ENCODE assay signal across 22 mouse cellular contexts in the genomic region with DNA sequence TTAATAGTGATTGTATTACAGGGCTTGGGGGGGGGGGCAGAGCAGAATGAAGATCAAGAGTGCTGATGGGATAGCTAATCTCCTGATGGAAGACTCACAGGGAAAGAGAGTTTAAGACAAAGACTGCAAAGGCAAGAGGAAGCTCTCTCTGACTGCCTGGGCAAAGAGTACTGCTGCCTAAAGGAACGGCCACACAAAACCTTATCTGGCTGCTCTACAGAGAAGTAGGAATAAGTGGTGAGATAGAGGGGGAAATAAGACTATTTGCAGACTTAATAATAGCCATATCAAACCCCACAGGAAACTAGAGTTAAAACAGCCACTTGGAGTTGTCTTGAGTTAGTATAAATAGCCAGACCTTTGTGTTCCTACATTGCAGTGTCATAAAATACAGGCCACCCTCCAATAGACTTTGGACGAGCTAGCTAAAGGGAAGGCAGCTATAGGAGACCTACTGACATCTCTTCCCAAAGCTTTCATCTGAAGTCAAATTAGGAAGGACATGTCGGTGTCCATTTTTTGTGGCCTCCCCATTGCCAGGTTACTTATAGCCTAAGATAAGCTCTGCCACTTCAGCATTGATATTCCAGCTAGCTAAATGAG. TPM values are rescaled to one million over a fixed set of nuclear protein-coding genes. Genes with fewer than 3 reads are reported as not detected.
DNase-seq lines count a peak whose midpoint lies in the region; ATAC-seq and TF ChIP-seq lines count a peak whose summit lies in the region.
"Had no signal": no experiment of that assay in that cellular context is flagged by ENCODE, and none has a peak within 500 bp of the region (broad histone marks: within the 10 kb centered on the region; RNA-seq: fewer than 3 reads in every experiment).

No protein-coding gene starts in this region.

- no peak overlapping the region for H3K4me3 ChIP-seq in heart, embryonic 13.5 days
- no peak overlapping the region for H3K4me3 ChIP-seq in heart, embryonic 11.5 days (ENCODE audit: low read depth, low read length)
- H3K4me3 ChIP-seq in E14TG2a.4 (replicated peaks; ENCODE audit: low read length): peak overlapping the region; percentile 77
- H3K4me3 ChIP-seq in embryonic fibroblast, embryonic 13.5 days (ENCODE audit: insufficient read depth, low read length): no peak overlapping the region
- no peak overlapping the region for H3K4me3 ChIP-seq in stomach, postnatal 0 days (ENCODE audit: low read depth, low read length)
- H3K4me3 ChIP-seq: forebrain, embryonic 15.5 days; hindbrain, embryonic 12.5 days; layer of hippocampus, adult 2 months; limb, embryonic 12.5 days; liver, embryonic 15.5 days; lung, embryonic 15.5 days; midbrain, embryonic 12.5 days had no signal

- no peak for TF ChIP-seq EP300 in stomach, postnatal 0 days (optimal IDR thresholded peaks at IDR 0.05)

- no peak for TF ChIP-seq CTCF in E14TG2a.4 (conservative IDR thresholded peaks at IDR 0.05; ENCODE audit: low read length)
- no peak for TF ChIP-seq CTCF in embryonic fibroblast, embryonic 13.5 days (IDR thresholded peaks at IDR 0.05; ENCODE audit: borderline replicate concordance, insufficient read depth, low read length)
- TF ChIP-seq CTCF in stomach, postnatal 0 days (IDR thresholded peaks at IDR 0.05; ENCODE audit: low read depth): no peak

- TF ChIP-seq POLR2A in embryonic fibroblast, embryonic 13.5 days (IDR thresholded peaks at IDR 0.05; ENCODE audit: low read depth, low read length): no peak

- H3K36me3 ChIP-seq in heart, embryonic 13.5 days: no peaks in the 10 kb centered on the region
- H3K36me3 ChIP-seq in heart, embryonic 11.5 days (ENCODE audit: control insufficient read depth, insufficient read depth, low read length): no peaks in the 10 kb centered on the region
- peaks cover 23% of the 10 kb centered on the region for H3K36me3 ChIP-seq in E14TG2a.4 (ENCODE audit: insufficient read depth, low read length)
- no peaks in the 10 kb centered on the region for H3K36me3 ChIP-seq in stomach, postnatal 0 days (ENCODE audit: control insufficient read depth, insufficient read depth, low read length)
- H3K36me3 ChIP-seq: forebrain, embryonic 15.5 days; hindbrain, embryonic 12.5 days; limb, embryonic 12.5 days; liver, embryonic 15.5 days; lung, embryonic 15.5 days; midbrain, embryonic 12.5 days had no signal

- 39% methylated on average over 3 of the region's 3 CpGs for WGBS in heart, embryonic 13.5 days
- 57% methylated on average over 3 of the region's 3 CpGs for WGBS in heart, embryonic 11.5 days (ENCODE audit: insufficient replicate concordance)
- 85% methylated on average over 3 of the region's 3 CpGs for WGBS in stomach, postnatal 0 days

- no peak overlapping the region for H3K4me2 ChIP-seq in heart, embryonic 13.5 days
- no peak overlapping the region for H3K4me2 ChIP-seq in heart, embryonic 11.5 days
- H3K4me2 ChIP-seq in stomach, postnatal 0 days (replicated peaks; ENCODE audit: low read depth): no peak overlapping the region
- H3K4me2 ChIP-seq: forebrain, embryonic 15.5 days; hindbrain, embryonic 12.5 days; limb, embryonic 12.5 days; lung, embryonic 15.5 days; midbrain, embryonic 12.5 days had no signal

- H3K4me1 ChIP-seq in heart, embryonic 13.5 days: peaks cover 37% of the 10 kb centered on the region
- peaks cover 12% of the 10 kb centered on the region for H3K4me1 ChIP-seq in heart, embryonic 11.5 days (ENCODE audit: control insufficient read depth, insufficient read depth, low read length)
- peaks cover 46% of the 10 kb centered on the region for H3K4me1 ChIP-seq in E14TG2a.4 (replicated peaks; ENCODE audit: low read depth, low read length)
- peaks cover 12% of the 10 kb centered on the region; the same call in 1 of the 2 replicates for H3K4me1 ChIP-seq in embryonic fibroblast, embryonic 13.5 days (ENCODE audit: control insufficient read depth, insufficient read depth, low read length)
- no peaks in the 10 kb centered on the region for H3K4me1 ChIP-seq in stomach, postnatal 0 days (replicated peaks; ENCODE audit: control insufficient read depth, insufficient read depth)
- H3K4me1 ChIP-seq: forebrain, embryonic 15.5 days; hindbrain, embryonic 12.5 days; limb, embryonic 12.5 days; lung, embryonic 15.5 days; midbrain, embryonic 12.5 days had no signal

- ATAC-seq in heart, embryonic 13.5 days (ENCODE audit: extremely low read depth, insufficient number of reproducible peaks, low FRiP score, low TSS enrichment): no peak
- no peak for ATAC-seq in heart, embryonic 11.5 days (replicated peaks; ENCODE audit: insufficient number of reproducible peaks, low FRiP score, low TSS enrichment)
- ATAC-seq in megakaryocyte progenitor cell, adult 5-6 weeks (replicated peaks; ENCODE audit: poor library complexity): peak; percentile 48; the same call in 1 of the 2 replicates
- no peak for ATAC-seq in CD4-positive, CD25-positive, alpha-beta regulatory T cell, adult 4 months
- ATAC-seq in stomach, postnatal 0 days (ENCODE audit: low FRiP score, low TSS enrichment): no peak
- ATAC-seq: forebrain, embryonic 15.5 days had no signal

- DNase-seq in urinary bladder, postnatal 10 days (ENCODE audit: low spot score): no peak
- DNase-seq in stomach, postnatal 0 days (ENCODE audit: low spot score): no peak
- DNase-seq: adrenal gland, postnatal 25 days; cerebellum, adult 8-10 months; cerebellum, postnatal 36 days; gastrocnemius, postnatal 36 days; kidney, adult 8-10 months; kidney, postnatal 25 days; lung, postnatal 4 days had no signal

- no peaks in the 10 kb centered on the region for H3K27me3 ChIP-seq in heart, embryonic 13.5 days (replicated peaks)
- no peaks in the 10 kb centered on the region for H3K27me3 ChIP-seq in heart, embryonic 11.5 days (ENCODE audit: control insufficient read depth, insufficient read depth, low read length)
- H3K27me3 ChIP-seq in E14TG2a.4 (ENCODE audit: insufficient read depth, low read length): no peaks in the 10 kb centered on the region
- H3K27me3 ChIP-seq in stomach, postnatal 0 days (ENCODE audit: control insufficient read depth, insufficient read depth, low read length): no peaks in the 10 kb centered on the region
- H3K27me3 ChIP-seq: forebrain, embryonic 15.5 days; hindbrain, embryonic 12.5 days; limb, embryonic 12.5 days; liver, embryonic 15.5 days; lung, embryonic 15.5 days; midbrain, embryonic 12.5 days had no signal

- no peak overlapping the region for H3K9ac ChIP-seq in heart, embryonic 13.5 days
- no peak overlapping the region for H3K9ac ChIP-seq in heart, embryonic 11.5 days (ENCODE audit: low read depth, low read length)
- no peak overlapping the region for H3K9ac ChIP-seq in stomach, postnatal 0 days (ENCODE audit: low read length)
- H3K9ac ChIP-seq: forebrain, embryonic 15.5 days; hindbrain, embryonic 12.5 days; limb, embryonic 12.5 days; liver, embryonic 15.5 days; lung, embryonic 15.5 days; midbrain, embryonic 12.5 days had no signal

- H3K9me3 ChIP-seq in heart, embryonic 13.5 days: no peaks in the 10 kb centered on the region
- no peaks in the 10 kb centered on the region for H3K9me3 ChIP-seq in heart, embryonic 11.5 days (replicated peaks; ENCODE audit: control insufficient read depth, low read length)
- no peaks in the 10 kb centered on the region for H3K9me3 ChIP-seq in E14TG2a.4 (ENCODE audit: low read length)
- no peaks in the 10 kb centered on the region for H3K9me3 ChIP-seq in stomach, postnatal 0 days (ENCODE audit: control insufficient read depth, low read length)
- H3K9me3 ChIP-seq: forebrain, embryonic 15.5 days; hindbrain, embryonic 12.5 days; limb, embryonic 12.5 days; liver, embryonic 15.5 days; lung, embryonic 15.5 days; midbrain, embryonic 12.5 days had no signal

- peak overlapping the region; percentile 53 for H3K27ac ChIP-seq in heart, embryonic 13.5 days (replicated peaks)
- H3K27ac ChIP-seq in heart, embryonic 11.5 days (ENCODE audit: low read depth, low read length): no peak overlapping the region
- H3K27ac ChIP-seq in embryonic fibroblast, embryonic 13.5 days (ENCODE audit: insufficient read depth, low read length): peak overlapping the region; percentile 18; the same call in 1 of the 2 replicates
- no peak overlapping the region for H3K27ac ChIP-seq in stomach, postnatal 0 days (replicated peaks)
- H3K27ac ChIP-seq: forebrain, embryonic 15.5 days; hindbrain, embryonic 12.5 days; layer of hippocampus, adult 2 months; limb, embryonic 12.5 days; liver, embryonic 15.5 days; lung, embryonic 15.5 days; midbrain, embryonic 12.5 days had no signal

RNA-seq across cellular contexts. Expression of a gene that starts 13.7 kb away (rescaled TPM):
- polyA plus RNA-seq in heart, embryonic 13.5 days (2015; fragmentation: Nextera tagmentation; extraction: Ambion mirVana): 10.1 and 13.2 TPM in 2 replicates
- 18.6 and 20.6 TPM in 2 replicates for polyA plus RNA-seq in heart, embryonic 11.5 days (2014; fragmentation: Nextera tagmentation; extraction: Ambion mirVana)
- 125 and 142 TPM in 2 replicates for polyA plus RNA-seq in embryonic fibroblast, embryonic 13.5 days (2011; ENCODE audit: insufficient read length, low read depth, missing spikeins)
- total RNA-seq in megakaryocyte progenitor cell, adult 5-6 weeks (2015): 53.7 and 55.1 TPM in 2 replicates
- 15.2 and 18.0 TPM in 2 replicates for total RNA-seq in megakaryocyte progenitor cell, adult 5-6 weeks (2017)
- polyA plus RNA-seq in CD4-positive, CD25-positive, alpha-beta regulatory T cell, adult 4 months (2017; shearing (Covaris generic)): 10 to 100 TPM; 11.0 to 15.2 TPM
- 13.0 and 16.7 TPM in 2 replicates for polyA plus RNA-seq in stomach, postnatal 0 days (2015; fragmentation: Nextera tagmentation; extraction: Ambion mirVana)

Comparison
In these comparisons a context has a peak if more than half of its experiments do, and no peak if none do; other contexts are left out.
1. H3K27ac ChIP-seq: peak in heart, embryonic 13.5 days (single experiment) and embryonic fibroblast, embryonic 13.5 days (single experiment); none in heart, embryonic 11.5 days (single experiment) and stomach, postnatal 0 days (single experiment).